Mouse (Mus musculus) heart, embryonic 10.5 days (tissue): ENCODE data around the gene Lims1. TPM values are rescaled to one million over a fixed set of nuclear protein-coding genes. Genes with fewer than 3 reads are reported as not detected.
A peak's percentile ranks its signal among the peaks of the same experiment; 100 is the strongest.
"Not testable (repeated sequence)": the region's sequence is repeated elsewhere in the genome, so short reads cannot be mapped to it uniquely, and the experiment has no call there.

Experiments used
- DNase-seq: peaks from one replicate; pipeline ENCODE4 v3.0.0-alpha.2; 2017; ENCODE audit warnings: low spot score
- H3K27ac ChIP-seq: fragments of 300-500 bp; sonication (generic); 2 replicates; pipeline ENCODE4 v1.5.1; 2016; ENCODE audit warnings: mild to moderate bottlenecking
- H3K27me3 ChIP-seq: fragments of 300-500 bp; sonication (generic); 2 replicates; pipeline ENCODE4 v1.6.1; 2016; ENCODE audit warnings: mild to moderate bottlenecking; ENCODE audit not compliant: poor library complexity, insufficient read depth, severe bottlenecking
- H3K36me3 ChIP-seq: fragments of 300-500 bp; sonication (generic); 2 replicates; pipeline ENCODE4 v1.6.1; 2016; ENCODE audit warnings: mild to moderate bottlenecking, moderate library complexity
- H3K4me1 ChIP-seq: fragments of 300-500 bp; sonication (generic); 2 replicates; pipeline ENCODE4 v1.6.1; 2016; ENCODE audit warnings: mild to moderate bottlenecking
- H3K4me3 ChIP-seq: fragments of 300-500 bp; sonication (generic); 2 replicates; pipeline ENCODE4 v1.5.1; 2016; ENCODE audit warnings: mild to moderate bottlenecking, moderate library complexity
- H3K9me3 ChIP-seq: fragments of 300-500 bp; sonication (generic); 2 replicates; pipeline ENCODE4 v1.6.1; 2016; ENCODE audit warnings: mild to moderate bottlenecking, moderate library complexity
- WGBS: fragments of 180-500 bp; shearing (Covaris S2); methylation state at CpG from one replicate; pipeline ENCODE4 v1.1.7; 2016; 5-methylcytosine and 5-hydroxymethylcytosine counted together
- polyA plus RNA-seq: library from polyadenylated mRNA; unstranded; fragments of >200 nt; fragmentation: Nextera tagmentation; extraction: Ambion mirVana; gene quantifications from 2 replicates; pipeline ENCODE4 v1.2.1, GENCODE M21; 2016

Gene Lims1
- polyA plus RNA-seq = 121 and 142 TPM in 2 replicates

GRCm38 (mm10) chr10:58323028-58323991 lies at the start of gene Lims1:
Gene Lims1, plus strand, starts transcription at chr10:58323466.
- H3K27ac ChIP-seq = peak within 1 kb of the TSS; percentile 94
- no peaks in the 10 kb centered on the region for H3K27me3 ChIP-seq
- H3K36me3 ChIP-seq = no peaks in the 10 kb centered on the region
- peak within 1 kb of the TSS; percentile 85 for H3K4me3 ChIP-seq
- H3K9me3 ChIP-seq = no peaks in the 10 kb centered on the region
- peak; percentile 100 for DNase-seq
- H3K4me1 ChIP-seq = peaks cover 16% of the 10 kb centered on the region; the same call in 1 of the 2 replicates
- under 1% methylated on average over 86 of the region's 86 CpGs for WGBS

GRCm38 (mm10) chr10:58282238-58282637 lies 41.0 kb upstream of the Lims1 start:
- Histone ChIP-seq H3K27ac (no peak overlapping the region), H3K36me3 (peaks cover 74% of the 10 kb centered on the region), H3K4me3 (no peak overlapping the region), H3K27me3 (peaks cover 35% of the 10 kb centered on the region), H3K9me3 (no peaks in the 10 kb centered on the region), H3K4me1 (no peaks in the 10 kb centered on the region)
- no peak for DNase-seq
- 90% methylated on average over 7 of the region's 7 CpGs for WGBS

GRCm38 (mm10) chr10:58290742-58291141 lies 32.5 kb upstream of the Lims1 start:
- no peak for DNase-seq
- Histone ChIP-seq H3K9me3 (no peaks in the 10 kb centered on the region), H3K36me3 (peaks cover 83% of the 10 kb centered on the region), H3K4me3 (no peak overlapping the region), H3K27me3 (no peaks in the 10 kb centered on the region), H3K4me1 (no peaks in the 10 kb centered on the region), H3K27ac (no peak overlapping the region)
- 49% methylated on average over 3 of the region's 3 CpGs for WGBS

GRCm38 (mm10) chr10:58294246-58294645 lies 29.0 kb upstream of the Lims1 start:
- Histone ChIP-seq H3K36me3 (peaks cover 91% of the 10 kb centered on the region), H3K4me1 (no peaks in the 10 kb centered on the region), H3K27me3 (no peaks in the 10 kb centered on the region), H3K4me3 (no peak overlapping the region), H3K9me3 (no peaks in the 10 kb centered on the region), H3K27ac (no peak overlapping the region)
- no peak for DNase-seq
- WGBS = 91% methylated on average over 3 of the region's 3 CpGs

GRCm38 (mm10) chr10:58295605-58296004 lies 27.7 kb upstream of the Lims1 start:
- Histone ChIP-seq H3K4me1 (no peaks in the 10 kb centered on the region), H3K27me3 (no peaks in the 10 kb centered on the region), H3K9me3 (no peaks in the 10 kb centered on the region), H3K36me3 (peaks cover 84% of the 10 kb centered on the region), H3K4me3 (no peak overlapping the region), H3K27ac (no peak overlapping the region)
- 96% methylated on average over 3 of the region's 3 CpGs for WGBS
- no peak for DNase-seq

- 88% methylated on average over 7 of the region's 7 CpGs for WGBS
- no peak overlapping the region for H3K27ac ChIP-seq
- no peaks in the 10 kb centered on the region for H3K9me3 ChIP-seq
- peaks cover 57% of the 10 kb centered on the region for H3K36me3 ChIP-seq
- H3K27me3 ChIP-seq = no peaks in the 10 kb centered on the region
- H3K4me3 ChIP-seq = no peak overlapping the region
- no peaks in the 10 kb centered on the region for H3K4me1 ChIP-seq
- no peak for DNase-seq
Observed at GRCm38 (mm10) chr10:58304996-58305395, 18.3 kb upstream of the Lims1 start.

- no peak overlapping the region for H3K27ac ChIP-seq
- WGBS = 91% methylated on average over 3 of the region's 3 CpGs
Observed at GRCm38 (mm10) chr10:58306897-58307296, 16.4 kb upstream of the Lims1 start.

GRCm38 (mm10) chr10:58310791-58311190 lies 12.5 kb upstream of the Lims1 start:
- WGBS = 58% methylated on average over 1 of the region's 1 CpGs
- H3K4me1 ChIP-seq = no peaks in the 10 kb centered on the region
- H3K9me3 ChIP-seq = 0 out of 2 replicates have a peak, but pooled peaks cover 4% of the 10 kb centered on the region
- DNase-seq = no peak
- no peak overlapping the region for H3K27ac ChIP-seq
- no peaks in the 10 kb centered on the region for H3K27me3 ChIP-seq
- H3K36me3 ChIP-seq = peaks cover 52% of the 10 kb centered on the region
- H3K4me3 ChIP-seq = no peak overlapping the region

More at GRCm38 (mm10) chr10:58306897-58307296, 16.4 kb upstream of the Lims1 start:
- Histone ChIP-seq H3K4me3 (no peak overlapping the region), H3K9me3 (no peaks in the 10 kb centered on the region), H3K27me3 (no peaks in the 10 kb centered on the region), H3K4me1 (no peaks in the 10 kb centered on the region), H3K36me3 (peaks cover 60% of the 10 kb centered on the region)
- DNase-seq = no peak

GRCm38 (mm10) chr10:58312887-58313286 lies 10.4 kb upstream of the Lims1 start:
- 88% methylated on average over 5 of the region's 5 CpGs for WGBS

GRCm38 (mm10) chr10:58320881-58321280 lies 2.4 kb upstream of the Lims1 start:
- WGBS = 85% methylated on average over 3 of the region's 3 CpGs
- H3K36me3 ChIP-seq = no peaks in the 10 kb centered on the region
- H3K27me3 ChIP-seq = no peaks in the 10 kb centered on the region
- peaks cover 9% of the 10 kb centered on the region; the same call in 1 of the 2 replicates for H3K4me1 ChIP-seq
- H3K9me3 ChIP-seq = no peaks in the 10 kb centered on the region
- H3K4me3 ChIP-seq = no peak overlapping the region
- DNase-seq = no peak
- H3K27ac ChIP-seq = no peak overlapping the region

More at GRCm38 (mm10) chr10:58312887-58313286, 10.4 kb upstream of the Lims1 start:
- peaks cover 39% of the 10 kb centered on the region for H3K36me3 ChIP-seq
- no peak overlapping the region for H3K4me3 ChIP-seq
- DNase-seq = no peak
- H3K9me3 ChIP-seq = 0 out of 2 replicates have a peak, but pooled peaks cover 4% of the 10 kb centered on the region
- H3K27ac ChIP-seq = no peak overlapping the region
- no peaks in the 10 kb centered on the region for H3K27me3 ChIP-seq
- no peaks in the 10 kb centered on the region for H3K4me1 ChIP-seq

- H3K27me3 ChIP-seq = no peaks in the 10 kb centered on the region
- 30% methylated on average over 6 of the region's 6 CpGs for WGBS
- no peak for DNase-seq
- peak overlapping the region; percentile 85 for H3K4me3 ChIP-seq
- no peaks in the 10 kb centered on the region for H3K9me3 ChIP-seq
- peak overlapping the region; percentile 94 for H3K27ac ChIP-seq
- H3K4me1 ChIP-seq = peaks cover 16% of the 10 kb centered on the region; the same call in 1 of the 2 replicates
- no peaks in the 10 kb centered on the region for H3K36me3 ChIP-seq
Observed at GRCm38 (mm10) chr10:58322361-58323027, 772 bp upstream of the Lims1 start.

- H3K9me3 ChIP-seq = no peaks in the 10 kb centered on the region
- DNase-seq = no peak
- no peak overlapping the region; the same call in 1 of the 2 replicates for H3K27ac ChIP-seq
- peaks cover 16% of the 10 kb centered on the region; the same call in 1 of the 2 replicates for H3K4me1 ChIP-seq
- no peaks in the 10 kb centered on the region for H3K27me3 ChIP-seq
- no peak overlapping the region for H3K4me3 ChIP-seq
- 67% methylated on average over 3 of the region's 3 CpGs for WGBS
- 0 out of 2 replicates have a peak, but pooled peaks cover 2% of the 10 kb centered on the region for H3K36me3 ChIP-seq
Observed at GRCm38 (mm10) chr10:58326271-58326670, 3.0 kb downstream of the Lims1 start.

- not testable (repeated sequence) for H3K27me3 ChIP-seq, H3K27ac ChIP-seq, DNase-seq, H3K4me3 ChIP-seq, H3K9me3 ChIP-seq, H3K36me3 ChIP-seq
- WGBS = 92% methylated on average over 6 of the region's 6 CpGs
- peaks cover 13% of the 10 kb centered on the region; the same call in 1 of the 2 replicates for H3K4me1 ChIP-seq
Observed at GRCm38 (mm10) chr10:58327836-58328235, 4.6 kb downstream of the Lims1 start.
